Mouse (Mus musculus) retina, embryonic 14.5 days (tissue): Measurements from ENCODE around the gene Pid1.
"Not testable (repeated sequence)": the region's sequence is repeated elsewhere in the genome, so short reads cannot be mapped to it uniquely, and the experiment has no call there.

ENCODE experiments used
- DNase-seq: peaks from one replicate; pipeline ENCODE4 v3.0.0-alpha.2; 2015; ENCODE audit warnings: low spot score

The Pid1 gene

GRCm38 (mm10) chr1:84359611-84360500 lies 4.1 kb downstream of the Pid1 start:
- no peak for DNase-seq

GRCm38 (mm10) chr1:84357216-84357615 lies 6.8 kb downstream of the Pid1 start:
- DNase-seq, result no peak

GRCm38 (mm10) chr1:84350262-84350661 lies 13.7 kb downstream of the Pid1 start:
- DNase-seq, result no peak

- no peak for DNase-seq
These were observed 16.0 kb downstream of the Pid1 start for GRCm38 (mm10) chr1:84347796-84348476.

GRCm38 (mm10) chr1:84332797-84333196 lies 31.2 kb downstream of the Pid1 start:
- not testable (repeated sequence) for DNase-seq

- not testable (repeated sequence) for DNase-seq
These were observed 32.1 kb downstream of the Pid1 start for GRCm38 (mm10) chr1:84331861-84332260.

- DNase-seq, result no peak
These were observed 38.7 kb downstream of the Pid1 start for GRCm38 (mm10) chr1:84325309-84325708.

- DNase-seq, result no peak
These were observed 42.7 kb downstream of the Pid1 start for GRCm38 (mm10) chr1:84321327-84321726.

- no peak for DNase-seq
These were observed 45.4 kb downstream of the Pid1 start for GRCm38 (mm10) chr1:84318569-84318968.

- no peak for DNase-seq
These were observed 46.2 kb downstream of the Pid1 start for GRCm38 (mm10) chr1:84317827-84318226.

GRCm38 (mm10) chr1:84309966-84310460 lies 54.0 kb downstream of the Pid1 start:
- no peak for DNase-seq

- no peak for DNase-seq
These were observed 58.1 kb downstream of the Pid1 start for GRCm38 (mm10) chr1:84305713-84306421.

- DNase-seq, result no peak
These were observed 61.2 kb downstream of the Pid1 start for GRCm38 (mm10) chr1:84302788-84303187.

GRCm38 (mm10) chr1:84299719-84300118 lies 64.3 kb downstream of the Pid1 start:
- no peak for DNase-seq

GRCm38 (mm10) chr1:84286682-84287111 lies 77.3 kb downstream of the Pid1 start:
- peak; percentile 85 for DNase-seq

GRCm38 (mm10) chr1:84285620-84286019 lies 78.4 kb downstream of the Pid1 start:
- DNase-seq, result no peak

GRCm38 (mm10) chr1:84284293-84285068 lies 79.5 kb downstream of the Pid1 start:
- peak; percentile 69 for DNase-seq

GRCm38 (mm10) chr1:84283119-84283518 lies 80.9 kb downstream of the Pid1 start:
- DNase-seq, result peak; percentile 43

- DNase-seq, result no peak
These were observed 83.8 kb downstream of the Pid1 start for GRCm38 (mm10) chr1:84280171-84280570.

GRCm38 (mm10) chr1:84278359-84279255 lies 85.4 kb downstream of the Pid1 start:
- DNase-seq, result no peak
